Mouse (Mus musculus): ENCODE data around the gene Man2a2. TPM values are rescaled to one million over a fixed set of nuclear protein-coding genes. Genes with fewer than 3 reads are reported as not detected.
A peak's percentile ranks its signal among the peaks of the same experiment; 100 is the strongest.
"Not testable (repeated sequence)": the region's sequence is repeated elsewhere in the genome, so short reads cannot be mapped to it uniquely, and the experiment has no call there.

The Man2a2 gene
- polyA plus RNA-seq, 1 experiment from 2014 or later: 8.5 TPM

DNA sequence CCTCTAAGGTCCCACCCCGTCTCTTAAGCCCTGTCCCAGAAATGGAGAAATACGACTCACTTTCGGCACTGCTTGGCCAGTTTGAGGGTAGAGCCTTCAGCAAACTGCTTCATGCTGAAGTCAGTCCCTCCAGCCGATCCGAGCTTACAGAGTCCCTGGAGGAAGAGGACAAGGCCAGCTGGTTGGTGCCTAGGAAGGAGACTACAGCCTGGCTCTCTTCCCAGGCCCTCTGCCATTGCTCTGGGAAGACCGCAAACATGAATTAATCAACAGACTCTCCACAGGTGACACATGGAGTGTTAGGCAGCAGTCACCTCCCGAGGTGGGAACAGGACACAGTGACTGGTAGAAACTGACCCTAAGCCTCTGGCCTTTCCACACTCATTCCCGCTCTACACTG, 40.9 kb downstream of the Man2a2 start:
- Histone ChIP-seq H3K27ac (ENCODE audit: low read length) (no peak overlapping the region), H3K4me2 (replicated peaks; ENCODE audit: low read depth, low read length) (no peak overlapping the region), H3K36me3 (ENCODE audit: insufficient read depth, low read length) (peaks cover 71% of the 10 kb centered on the region), H3K4me1 (ENCODE audit: insufficient read depth, low read depth, low read length) (no peaks in the 10 kb centered on the region), H3K27me3 (replicated peaks; ENCODE audit: insufficient read depth, low read length) (no peaks in the 10 kb centered on the region), H3K9ac (replicated peaks; ENCODE audit: low read depth) (no peak overlapping the region), H3K4me3 (ENCODE audit: low read depth, low read length) (no peak overlapping the region), H3K9me3 (ENCODE audit: low read length) (no peaks in the 10 kb centered on the region)
- 82% methylated on average over 8 of the region's 8 CpGs for WGBS
- no peak for DNase-seq (ENCODE audit: low spot score)
- ATAC-seq: no peak
- no peak for TF ChIP-seq EP300 (IDR thresholded peaks at IDR 0.05)
- TF ChIP-seq CTCF (IDR thresholded peaks at IDR 0.05): no peak

DNA sequence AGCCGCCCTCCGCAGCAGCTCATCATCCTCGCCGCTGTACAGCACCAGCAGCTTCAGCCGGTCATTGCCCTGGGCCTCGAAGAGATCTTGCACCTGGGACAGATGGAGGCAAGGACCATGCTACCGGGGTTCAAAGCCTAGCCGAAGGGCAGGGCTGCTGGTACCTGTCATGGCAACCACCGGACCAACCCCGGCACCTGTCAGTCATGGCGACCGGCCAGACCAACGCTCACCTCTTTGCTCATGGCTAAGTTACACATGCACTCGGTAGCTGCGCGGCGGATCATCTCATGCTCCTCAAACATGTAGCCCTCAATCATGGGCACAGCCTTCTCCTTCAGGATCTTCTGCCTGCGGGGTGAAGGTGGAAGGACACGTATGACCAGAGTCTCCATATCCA, 45.1 kb downstream of the Man2a2 start:
- H3K27ac ChIP-seq (ENCODE audit: low read length): no peak overlapping the region
- no peak for TF ChIP-seq EP300 (IDR thresholded peaks at IDR 0.05)
- no peaks in the 10 kb centered on the region for H3K27me3 ChIP-seq (replicated peaks; ENCODE audit: insufficient read depth, low read length)
- no peak overlapping the region for H3K9ac ChIP-seq (replicated peaks; ENCODE audit: low read depth)
- 96% methylated on average over 19 of the region's 19 CpGs for WGBS
- no peaks in the 10 kb centered on the region for H3K9me3 ChIP-seq (ENCODE audit: low read length)
- no peak overlapping the region for H3K4me3 ChIP-seq (ENCODE audit: low read depth, low read length)
- H3K4me2 ChIP-seq (replicated peaks; ENCODE audit: low read depth, low read length): no peak overlapping the region
- peaks cover 34% of the 10 kb centered on the region for H3K36me3 ChIP-seq (ENCODE audit: insufficient read depth, low read length)
- DNase-seq (ENCODE audit: low spot score): no peak
- ATAC-seq: no peak
- peaks cover 8% of the 10 kb centered on the region; the same call in 1 of the 2 replicates for H3K4me1 ChIP-seq (ENCODE audit: insufficient read depth, low read depth, low read length)

DNA sequence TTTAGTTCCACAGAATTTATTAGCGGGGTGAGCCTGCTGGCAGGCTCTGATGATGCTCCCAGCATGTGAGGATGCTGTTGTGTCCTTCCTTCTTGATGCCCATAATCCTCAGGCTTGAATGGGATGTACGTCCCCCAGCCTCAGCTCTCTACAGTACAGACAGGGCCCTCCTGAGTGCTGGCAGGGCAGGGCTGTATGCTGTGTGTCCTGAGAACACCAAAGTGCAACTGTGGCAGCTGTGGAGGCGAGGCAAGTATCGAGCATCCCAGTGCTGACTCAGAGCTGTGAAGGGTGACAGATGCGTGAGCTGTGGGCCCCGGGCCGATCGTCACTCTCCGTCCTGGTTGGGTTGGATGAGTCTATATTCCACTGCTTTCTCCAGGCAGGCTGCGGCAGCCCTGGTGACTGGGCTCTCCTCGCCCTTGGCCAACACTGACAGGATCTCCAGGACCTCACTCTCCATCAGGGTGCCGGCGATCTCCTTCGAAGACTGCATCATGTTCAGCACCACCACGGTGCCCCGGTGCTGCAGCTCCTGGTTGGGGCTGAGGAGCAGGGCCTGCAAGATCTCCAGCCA, 45.8 kb downstream of the Man2a2 start:
- no peak for ATAC-seq

DNA sequence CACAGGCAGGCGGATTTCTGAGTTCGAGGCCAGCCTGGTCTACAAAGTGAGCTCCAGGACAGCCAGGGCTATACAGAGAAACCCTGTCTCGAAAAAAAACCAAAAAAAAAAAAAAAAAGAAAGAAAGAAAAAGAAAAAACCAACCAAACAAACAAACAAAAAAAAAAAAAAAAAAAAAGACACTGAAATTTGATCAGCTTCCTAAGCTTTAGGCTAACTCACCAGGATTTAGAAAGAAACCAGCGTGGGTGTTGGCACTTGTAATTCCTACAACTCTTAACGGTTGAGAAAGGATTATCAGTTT, 46.4 kb downstream of the Man2a2 start:
- peak overlapping the region; percentile 62; the same call in 1 of the 2 replicates for H3K27ac ChIP-seq (ENCODE audit: low read length)
- 41% methylated on average over 4 of the region's 5 CpGs for WGBS
- not testable (repeated sequence) for H3K4me3 ChIP-seq (ENCODE audit: low read depth, low read length); DNase-seq (ENCODE audit: low spot score); H3K4me1 ChIP-seq (ENCODE audit: insufficient read depth, low read depth, low read length); H3K9me3 ChIP-seq (ENCODE audit: low read length); H3K4me2 ChIP-seq (replicated peaks; ENCODE audit: low read depth, low read length); ATAC-seq; H3K9ac ChIP-seq (replicated peaks; ENCODE audit: low read depth); H3K27me3 ChIP-seq (replicated peaks; ENCODE audit: insufficient read depth, low read length)
- H3K36me3 ChIP-seq (ENCODE audit: insufficient read depth, low read length): peaks cover 31% of the 10 kb centered on the region

More for the DNA sequence above, 45.8 kb downstream of the Man2a2 start:
- peak overlapping the region; percentile 62; the same call in 1 of the 2 replicates for H3K27ac ChIP-seq (ENCODE audit: low read length)
- no peak for DNase-seq (ENCODE audit: low spot score)
- no peaks in the 10 kb centered on the region for H3K9me3 ChIP-seq (ENCODE audit: low read length)
- no peak overlapping the region for H3K4me2 ChIP-seq (replicated peaks; ENCODE audit: low read depth, low read length)
- no peaks in the 10 kb centered on the region for H3K27me3 ChIP-seq (replicated peaks; ENCODE audit: insufficient read depth, low read length)
- H3K36me3 ChIP-seq (ENCODE audit: insufficient read depth, low read length): peaks cover 32% of the 10 kb centered on the region
- peaks cover 8% of the 10 kb centered on the region; the same call in 1 of the 2 replicates for H3K4me1 ChIP-seq (ENCODE audit: insufficient read depth, low read depth, low read length)
- TF ChIP-seq CTCF (IDR thresholded peaks at IDR 0.05) (no peak), EP300 (IDR thresholded peaks at IDR 0.05) (no peak)
- H3K4me3 ChIP-seq (ENCODE audit: low read depth, low read length): no peak overlapping the region; the same call in 1 of the 2 replicates
- 95% methylated on average over 16 of the region's 16 CpGs for WGBS
- no peak overlapping the region for H3K9ac ChIP-seq (replicated peaks; ENCODE audit: low read depth)

DNA sequence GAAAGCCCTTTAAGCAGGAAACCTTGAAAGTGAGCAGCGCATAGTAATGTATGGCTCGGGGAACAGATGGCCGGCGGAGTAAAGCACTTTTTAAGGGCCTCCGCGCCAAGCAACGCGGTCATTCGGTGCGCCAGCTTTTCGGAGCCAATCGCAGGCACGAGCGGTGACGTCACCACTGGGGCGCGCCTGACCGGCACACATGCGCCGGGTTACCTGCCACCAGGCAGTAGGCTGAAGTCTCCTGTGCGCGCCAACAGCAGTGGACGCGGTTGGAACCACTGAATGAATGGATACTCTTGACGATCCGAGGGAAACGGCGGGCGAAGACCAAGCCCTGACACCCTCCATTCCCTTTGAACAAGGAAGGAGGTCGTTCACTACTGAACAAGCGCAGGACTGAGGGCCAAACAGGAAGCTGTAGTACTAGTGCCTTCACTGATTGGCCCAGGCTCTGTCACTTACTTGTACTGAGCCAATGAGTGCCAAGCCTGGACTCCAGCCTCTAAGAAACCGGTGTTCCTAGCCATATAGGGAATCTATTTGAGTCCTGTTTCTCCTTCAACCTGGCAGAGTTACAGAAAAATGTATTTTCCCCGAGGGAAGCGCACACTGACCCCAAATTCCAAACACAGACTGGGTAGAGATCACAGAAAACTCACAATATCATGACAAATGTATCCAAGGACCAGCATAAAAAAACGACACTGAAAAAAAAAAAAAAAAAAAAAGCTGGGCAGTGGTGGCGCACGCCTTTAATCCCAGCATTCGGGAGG, 46.9 kb downstream of the Man2a2 start, which contains the start of gene Rccd1:
TSS of gene Rccd1 (minus strand) at position 412 of the 773 bp plus-strand sequence.
- Histone ChIP-seq H3K36me3 (ENCODE audit: insufficient read depth, low read length) (peaks cover 26% of the 10 kb centered on the region), H3K9ac (replicated peaks; ENCODE audit: low read depth) (peak within 1 kb of the TSS; percentile 23), H3K27me3 (replicated peaks; ENCODE audit: insufficient read depth, low read length) (no peaks in the 10 kb centered on the region), H3K4me3 (ENCODE audit: low read depth, low read length) (peak within 1 kb of the TSS; percentile 63), H3K27ac (ENCODE audit: low read length) (peak within 1 kb of the TSS; percentile 88), H3K9me3 (ENCODE audit: low read length) (no peaks in the 10 kb centered on the region), H3K4me1 (ENCODE audit: insufficient read depth, low read depth, low read length) (peaks cover 8% of the 10 kb centered on the region; the same call in 1 of the 2 replicates), H3K4me2 (replicated peaks; ENCODE audit: low read depth, low read length) (peak within 1 kb of the TSS; percentile 64)
- DNase-seq (ENCODE audit: low spot score) (peak; percentile 99), ATAC-seq (peak; percentile 99)
- WGBS: 1% methylated on average over 38 of the region's 38 CpGs
- TF ChIP-seq CTCF (IDR thresholded peaks at IDR 0.05): no peak
- TF ChIP-seq EP300 (IDR thresholded peaks at IDR 0.05): no peak

DNA sequence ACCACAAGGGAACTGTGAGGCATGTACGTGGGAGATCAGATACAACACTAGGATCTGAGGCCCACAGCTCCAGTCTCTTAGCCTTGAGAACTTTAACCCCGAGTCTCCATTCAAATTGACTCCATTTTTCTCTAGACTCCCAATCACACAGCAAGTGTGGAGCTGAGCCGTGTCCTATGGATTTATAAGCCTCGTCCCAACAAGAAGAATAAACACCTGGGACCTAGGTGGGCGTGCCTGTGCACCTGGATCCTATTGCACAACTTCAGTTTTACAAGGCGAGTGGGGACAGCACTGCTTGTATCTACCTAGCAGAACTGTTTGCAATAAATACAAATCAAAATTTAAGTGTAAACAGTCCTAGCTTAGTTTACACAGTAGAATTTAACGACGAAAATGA, 47.8 kb downstream of the Man2a2 start:
- 13% methylated on average over 8 of the region's 8 CpGs for WGBS
- H3K9me3 ChIP-seq (ENCODE audit: low read length): no peaks in the 10 kb centered on the region
- peak overlapping the region; percentile 64 for H3K4me2 ChIP-seq (replicated peaks; ENCODE audit: low read depth, low read length)
- H3K9ac ChIP-seq (replicated peaks; ENCODE audit: low read depth): peak overlapping the region; percentile 23
- H3K4me1 ChIP-seq (ENCODE audit: insufficient read depth, low read depth, low read length): peaks cover 8% of the 10 kb centered on the region; the same call in 1 of the 2 replicates
- H3K27me3 ChIP-seq (replicated peaks; ENCODE audit: insufficient read depth, low read length): no peaks in the 10 kb centered on the region
- TF ChIP-seq CTCF (IDR thresholded peaks at IDR 0.05) (no peak), EP300 (IDR thresholded peaks at IDR 0.05) (no peak)
- no peak overlapping the region for H3K27ac ChIP-seq (ENCODE audit: low read length)
- ATAC-seq: no peak
- peak; percentile 33 for DNase-seq (ENCODE audit: low spot score)
- peaks cover 20% of the 10 kb centered on the region; the same call in 1 of the 2 replicates for H3K36me3 ChIP-seq (ENCODE audit: insufficient read depth, low read length)
- H3K4me3 ChIP-seq (ENCODE audit: low read depth, low read length): peak overlapping the region; percentile 63

Data from lung, postnatal 0 days (tissue).